8 mouse cellular contexts compared by ENCODE assay signal in genomic region chr14:51098300-51098699, GRCm38 (mm10). TPM values are rescaled to one million over a fixed set of nuclear protein-coding genes. Genes with fewer than 3 reads are reported as not detected.
DNase-seq lines count a peak whose midpoint lies in the region; ATAC-seq lines count a peak whose summit lies in the region.
"Not testable (repeated sequence)": the region's sequence is repeated elsewhere in the genome, so short reads cannot be mapped to it uniquely, and the experiment has no call there.
"Had no signal": no experiment of that assay in that cellular context is flagged by ENCODE, and none has a peak within 500 bp of the region (broad histone marks: within the 10 kb centered on the region; RNA-seq: fewer than 3 reads in every experiment).

No protein-coding gene starts in this region.

- not testable (repeated sequence) for H3K4me1 ChIP-seq in embryonic facial prominence, embryonic 11.5 days (ENCODE audit: control insufficient read depth, insufficient read depth, low read length); heart, embryonic 15.5 days (replicated peaks); limb, embryonic 10.5 days; midbrain, embryonic 14.5 days (ENCODE audit: control insufficient read depth, insufficient read depth, low read length)
- peaks cover 13% of the 10 kb centered on the region; the same call in 1 of the 2 replicates for H3K4me1 ChIP-seq in kidney, embryonic 15.5 days

- H3K27me3 ChIP-seq in embryonic facial prominence, embryonic 11.5 days (ENCODE audit: control insufficient read depth, insufficient read depth, low read length); heart, embryonic 15.5 days; kidney, embryonic 15.5 days; limb, embryonic 10.5 days (ENCODE audit: low read depth, poor library complexity, severe bottlenecking); midbrain, embryonic 14.5 days (ENCODE audit: control insufficient read depth, insufficient read depth, low read length): not testable (repeated sequence)

- H3K27ac ChIP-seq in embryonic facial prominence, embryonic 11.5 days (replicated peaks; ENCODE audit: low read depth, low read length); heart, embryonic 15.5 days; kidney, embryonic 15.5 days; limb, embryonic 10.5 days; midbrain, embryonic 14.5 days (replicated peaks; ENCODE audit: low read depth, low read length): not testable (repeated sequence)

- H3K4me2 ChIP-seq in embryonic facial prominence, embryonic 11.5 days (ENCODE audit: low read depth, low read length); heart, embryonic 15.5 days; kidney, embryonic 15.5 days; midbrain, embryonic 14.5 days (ENCODE audit: low read length): not testable (repeated sequence)

- not testable (repeated sequence) for ATAC-seq in embryonic facial prominence, embryonic 11.5 days (replicated peaks; ENCODE audit: insufficient number of reproducible peaks, low FRiP score, low TSS enrichment, low read depth); midbrain, embryonic 14.5 days (ENCODE audit: low FRiP score, low TSS enrichment)
- ATAC-seq in heart, embryonic 15.5 days (replicated peaks; ENCODE audit: insufficient number of reproducible peaks, insufficient read depth, low FRiP score, low read depth), result 0 out of 2 replicates have a peak, but pooled peaks have one; percentile 6
- peak; percentile 28; the same call in 1 of the 2 replicates for ATAC-seq in kidney, embryonic 15.5 days (replicated peaks; ENCODE audit: low FRiP score)

- not testable (repeated sequence) for H3K4me3 ChIP-seq in embryonic facial prominence, embryonic 11.5 days (ENCODE audit: low read depth, low read length); heart, embryonic 15.5 days; kidney, embryonic 15.5 days (replicated peaks); limb, embryonic 10.5 days; midbrain, embryonic 14.5 days (replicated peaks; ENCODE audit: low read depth, low read length)

- WGBS in embryonic facial prominence, embryonic 11.5 days, result 29% methylated on average over 1 of the region's 1 CpGs
- 35% methylated on average over 1 of the region's 1 CpGs for WGBS in heart, embryonic 15.5 days
- 20% methylated on average over 1 of the region's 1 CpGs for WGBS in kidney, embryonic 15.5 days
- 44% methylated on average over 1 of the region's 1 CpGs for WGBS in limb, embryonic 10.5 days
- WGBS in midbrain, embryonic 14.5 days, result 26% methylated on average over 1 of the region's 1 CpGs

- H3K9me3 ChIP-seq in embryonic facial prominence, embryonic 11.5 days (replicated peaks; ENCODE audit: control insufficient read depth, low read length); heart, embryonic 15.5 days (replicated peaks); kidney, embryonic 15.5 days (replicated peaks); limb, embryonic 10.5 days (replicated peaks); midbrain, embryonic 14.5 days (ENCODE audit: control insufficient read depth, low read length): not testable (repeated sequence)

- not testable (repeated sequence) for H3K9ac ChIP-seq in embryonic facial prominence, embryonic 11.5 days (replicated peaks; ENCODE audit: low read length); heart, embryonic 15.5 days; kidney, embryonic 15.5 days; midbrain, embryonic 14.5 days (replicated peaks; ENCODE audit: low read length)

- H3K36me3 ChIP-seq in embryonic facial prominence, embryonic 11.5 days (replicated peaks; ENCODE audit: control insufficient read depth, insufficient read depth, low read depth, low read length); heart, embryonic 15.5 days; kidney, embryonic 15.5 days; limb, embryonic 10.5 days; midbrain, embryonic 14.5 days (ENCODE audit: control insufficient read depth, insufficient read depth, low read length): not testable (repeated sequence)

- DNase-seq in adrenal gland, adult 8-10 months, result peak; percentile 47
- peak; percentile 63 for DNase-seq in embryonic facial prominence, embryonic 11.5 days (ENCODE audit: low spot score)
- DNase-seq in limb, embryonic 10.5 days (ENCODE audit: low spot score), result peak; percentile 35
- peak; percentile 67 for DNase-seq in midbrain, embryonic 14.5 days
- DNase-seq in spleen, adult 18-20 months, result peak; percentile 21 to 75

RNA-seq across cellular contexts. Expression of gene Ang, which starts 7.3 kb away (rescaled TPM):
- total RNA-seq in adrenal gland, adult 8-10 months (2022), result 1 to 10 TPM; 5.4 to 7.4 (median 6.4) TPM
- 2.2 and 2.6 TPM in 2 replicates for polyA plus RNA-seq in embryonic facial prominence, embryonic 11.5 days (2014; fragmentation: Nextera tagmentation; extraction: Ambion mirVana)
- polyA plus RNA-seq in heart, embryonic 15.5 days (2015; fragmentation: Nextera tagmentation; extraction: Ambion mirVana), result 4.1 TPM in 2 replicates
- 8.4 and 9.8 TPM in 2 replicates for polyA plus RNA-seq in kidney, embryonic 15.5 days (2015; fragmentation: Nextera tagmentation; extraction: Ambion mirVana)
- 1.5 and 1.8 TPM in 2 replicates for polyA plus RNA-seq in limb, embryonic 10.5 days (2016; fragmentation: Nextera tagmentation; extraction: Ambion mirVana)
- polyA plus RNA-seq in midbrain, embryonic 14.5 days (2014; fragmentation: Nextera tagmentation; extraction: Ambion mirVana), result 1.5 and 2.7 TPM in 2 replicates
- polyA plus RNA-seq: erythroblast, embryonic 14.5 days had no signal

RNA-seq across cellular contexts. Expression of gene Rnase4, which starts 7.4 kb away (rescaled TPM):
- 10 to 100 TPM; 48.1 to 69.1 (median 54.7) TPM for total RNA-seq in adrenal gland, adult 8-10 months (2022)
- polyA plus RNA-seq in embryonic facial prominence, embryonic 11.5 days (2014; fragmentation: Nextera tagmentation; extraction: Ambion mirVana), result 14.4 and 14.7 TPM in 2 replicates
- polyA plus RNA-seq in heart, embryonic 15.5 days (2015; fragmentation: Nextera tagmentation; extraction: Ambion mirVana), result 26.3 and 31.6 TPM in 2 replicates
- polyA plus RNA-seq in kidney, embryonic 15.5 days (2015; fragmentation: Nextera tagmentation; extraction: Ambion mirVana), result 37.8 and 40.5 TPM in 2 replicates
- 5.1 and 6.6 TPM in 2 replicates for polyA plus RNA-seq in limb, embryonic 10.5 days (2016; fragmentation: Nextera tagmentation; extraction: Ambion mirVana)
- 9.6 and 12.7 TPM in 2 replicates for polyA plus RNA-seq in midbrain, embryonic 14.5 days (2014; fragmentation: Nextera tagmentation; extraction: Ambion mirVana)

RNA-seq across cellular contexts. Expression of gene Eddm3b, which starts 15.9 kb away (rescaled TPM):
- total RNA-seq in adrenal gland, adult 8-10 months (2022), result not detected
- polyA plus RNA-seq in embryonic facial prominence, embryonic 11.5 days (2014; fragmentation: Nextera tagmentation; extraction: Ambion mirVana), result not detected in 2 replicates
- polyA plus RNA-seq in heart, embryonic 15.5 days (2015; fragmentation: Nextera tagmentation; extraction: Ambion mirVana), result not detected in 2 replicates
- 2.0 and 2.1 TPM in 2 replicates for polyA plus RNA-seq in kidney, embryonic 15.5 days (2015; fragmentation: Nextera tagmentation; extraction: Ambion mirVana)
- not detected in 2 replicates for polyA plus RNA-seq in limb, embryonic 10.5 days (2016; fragmentation: Nextera tagmentation; extraction: Ambion mirVana)
- not detected in 2 replicates for polyA plus RNA-seq in midbrain, embryonic 14.5 days (2014; fragmentation: Nextera tagmentation; extraction: Ambion mirVana)
- polyA plus RNA-seq: erythroblast, embryonic 14.5 days had no signal

RNA-seq across cellular contexts. Expression of gene Olfr750, which starts 24.1 kb away (rescaled TPM):
- not detected for total RNA-seq in adrenal gland, adult 8-10 months (2022)
- polyA plus RNA-seq in embryonic facial prominence, embryonic 11.5 days (2014; fragmentation: Nextera tagmentation; extraction: Ambion mirVana), result not detected in 2 replicates
- not detected in 2 replicates for polyA plus RNA-seq in heart, embryonic 15.5 days (2015; fragmentation: Nextera tagmentation; extraction: Ambion mirVana)
- 0.04 TPM in 1 of 2 replicates, not detected in the other for polyA plus RNA-seq in kidney, embryonic 15.5 days (2015; fragmentation: Nextera tagmentation; extraction: Ambion mirVana)
- not detected in 2 replicates for polyA plus RNA-seq in limb, embryonic 10.5 days (2016; fragmentation: Nextera tagmentation; extraction: Ambion mirVana)
- 0.11 TPM in 1 of 2 replicates, not detected in the other for polyA plus RNA-seq in midbrain, embryonic 14.5 days (2014; fragmentation: Nextera tagmentation; extraction: Ambion mirVana)
- polyA plus RNA-seq: erythroblast, embryonic 14.5 days had no signal

RNA-seq across cellular contexts. Expression of gene Rnase6, which starts 25.4 kb away (rescaled TPM):
- 1 to 10 TPM; 1.4 to 4.0 (median 2.1) TPM for total RNA-seq in adrenal gland, adult 8-10 months (2022)
- polyA plus RNA-seq in embryonic facial prominence, embryonic 11.5 days (2014; fragmentation: Nextera tagmentation; extraction: Ambion mirVana), result not detected in 2 replicates
- polyA plus RNA-seq in heart, embryonic 15.5 days (2015; fragmentation: Nextera tagmentation; extraction: Ambion mirVana), result 0.66 and 1.2 TPM in 2 replicates
- 0.52 and 1.3 TPM in 2 replicates for polyA plus RNA-seq in kidney, embryonic 15.5 days (2015; fragmentation: Nextera tagmentation; extraction: Ambion mirVana)
- 0.14 TPM in 1 of 2 replicates, not detected in the other for polyA plus RNA-seq in limb, embryonic 10.5 days (2016; fragmentation: Nextera tagmentation; extraction: Ambion mirVana)
- polyA plus RNA-seq in midbrain, embryonic 14.5 days (2014; fragmentation: Nextera tagmentation; extraction: Ambion mirVana), result 1.1 TPM in 1 of 2 replicates, not detected in the other
